In the genomic region with DNA sequence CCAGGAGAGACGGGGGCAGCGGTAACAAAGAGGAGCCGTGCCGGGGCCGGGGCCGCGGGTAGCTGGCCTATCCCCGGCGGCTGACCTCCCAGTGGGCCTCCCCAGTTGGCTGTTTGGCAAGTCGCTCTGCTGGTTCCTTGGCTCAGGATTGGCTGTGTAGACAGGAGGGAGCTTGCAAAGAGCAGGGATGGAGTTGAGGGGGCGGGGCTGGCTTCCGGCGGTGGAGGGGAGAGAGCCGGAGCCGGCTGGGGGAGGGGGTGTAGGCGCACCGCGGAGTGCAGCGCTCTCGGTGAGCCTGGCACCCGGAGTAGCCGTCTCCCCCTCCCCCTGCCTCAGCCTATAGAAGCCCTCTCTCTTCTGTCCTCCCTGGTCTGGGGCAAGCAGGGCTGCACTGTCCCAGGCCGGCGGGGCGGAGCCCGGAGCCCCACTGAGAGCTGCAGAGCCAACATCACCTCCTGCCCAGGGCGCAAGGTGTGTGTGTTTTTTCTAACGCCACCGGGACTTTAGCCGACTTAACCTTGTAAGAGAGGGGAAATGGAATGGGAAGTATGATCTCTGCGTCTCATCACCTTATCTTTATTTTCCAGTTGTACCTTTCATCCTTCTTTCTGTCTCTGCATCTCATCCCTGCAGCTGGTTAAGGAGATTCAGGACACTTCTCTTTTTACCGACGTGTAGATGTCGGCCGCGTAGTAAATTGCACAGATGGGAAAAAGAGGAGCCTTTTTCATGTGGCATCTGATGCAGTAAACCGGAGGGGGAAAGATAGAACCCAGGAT, we compare ENCODE assay signal across 8 mouse cellular contexts. TPM values are rescaled to one million over a fixed set of nuclear protein-coding genes. Genes with fewer than 3 reads are reported as not detected.
A peak's percentile ranks its signal among the peaks of the same experiment; 100 is the strongest.
DNase-seq lines count a peak whose midpoint lies in the region; ATAC-seq and TF ChIP-seq lines count a peak whose summit lies in the region.

No protein-coding gene starts in this region.

- peak; percentile 93 for DNase-seq in gastrocnemius, postnatal 10 days
- peak; percentile 91 to 98 for DNase-seq in left cerebral cortex, postnatal 10 days (ENCODE audit: extremely low spot score in 1 of 2, low spot score in 2 of 2)
- peak; percentile 92 for DNase-seq in right cerebral cortex, postnatal 25 days
- DNase-seq in urinary bladder, postnatal 4 days (ENCODE audit: low spot score in 2 of 2) = peak; percentile 92 to 96

- TF ChIP-seq CTCF in cortical plate, adult 2 months (IDR thresholded peaks at IDR 0.05; ENCODE audit: extremely low read depth, insufficient read depth, low read length) = no peak

- 0 out of 2 replicates have a peak overlapping the region, but pooled peaks have one; percentile 59 for H3K27ac ChIP-seq in cortical plate, adult 2 months (ENCODE audit: insufficient read depth, low read length)

- H3K4me3 ChIP-seq in cortical plate, adult 2 months (ENCODE audit: insufficient read depth, low read length) = peak overlapping the region; percentile 79

- peaks cover 10% of the 10 kb centered on the region for H3K4me1 ChIP-seq in cortical plate, adult 2 months (ENCODE audit: control insufficient read depth, insufficient read depth, low read length)

- intact Hi-C loops in left cerebral cortex, postnatal 10 days (cut with DNase I) = no loop called here

- ATAC-seq in activated CD4-positive, CD25-positive, alpha-beta regulatory T cell, adult 4 months = peak; percentile 89
- ATAC-seq in inflammation-experienced regulatory T-cells, adult 6 months = peak; percentile 89
- ATAC-seq in megakaryocyte-erythroid progenitor cell, adult 5-6 weeks (replicated peaks; ENCODE audit: low FRiP score, low TSS enrichment, poor library complexity, severe bottlenecking) = peak; percentile 98

- no peak for TF ChIP-seq POLR2A in cortical plate, adult 2 months (IDR thresholded peaks at IDR 0.05; ENCODE audit: extremely low read depth, insufficient read depth, low read length)

RNA-seq across cellular contexts. Expression of a gene that starts 21.1 kb away (rescaled TPM):
- 10 to 100 TPM; 12.0 to 15.8 TPM for polyA plus RNA-seq in activated CD4-positive, CD25-positive, alpha-beta regulatory T cell, adult 4 months (2017; shearing (Covaris generic))
- 19.1 and 19.5 TPM in 2 replicates for polyA plus RNA-seq in cortical plate, adult 2 months (2012; rRNA removed)
- 1 to 10 TPM; 7.8 to 9.8 TPM for total RNA-seq in gastrocnemius, postnatal 10 days (2021)
- polyA plus RNA-seq in inflammation-experienced regulatory T-cells, adult 6 months (2017; shearing (Covaris generic)) = 10 to 100 TPM; 10.9 to 20.0 (median 12.1) TPM
- total RNA-seq in left cerebral cortex, postnatal 10 days (2021) = 10 to 100 TPM; 26.1 to 26.6 TPM
- 10.2 and 14.3 TPM in 2 replicates for total RNA-seq in megakaryocyte-erythroid progenitor cell, adult 5-6 weeks (2014; fragmentation: Nextera tagmentation)
- 1.8 and 3.9 TPM in 2 replicates for total RNA-seq in megakaryocyte-erythroid progenitor cell, adult 5-6 weeks (2017)

RNA-seq across cellular contexts. Expression of a gene that starts 35.4 kb away (rescaled TPM):
- 10 to 100 TPM; 36.3 to 40.0 TPM for polyA plus RNA-seq in activated CD4-positive, CD25-positive, alpha-beta regulatory T cell, adult 4 months (2017; shearing (Covaris generic))
- 26.0 and 26.1 TPM in 2 replicates for polyA plus RNA-seq in cortical plate, adult 2 months (2012; rRNA removed)
- total RNA-seq in gastrocnemius, postnatal 10 days (2021) = 10 to 100 TPM; 17.8 to 21.6 TPM
- polyA plus RNA-seq in inflammation-experienced regulatory T-cells, adult 6 months (2017; shearing (Covaris generic)) = 10 to 100 TPM; 29.4 to 45.2 (median 41.1) TPM
- 10 to 100 TPM; 16.7 to 18.5 TPM for total RNA-seq in left cerebral cortex, postnatal 10 days (2021)
- 26.2 and 32.2 TPM in 2 replicates for total RNA-seq in megakaryocyte-erythroid progenitor cell, adult 5-6 weeks (2014; fragmentation: Nextera tagmentation)
- total RNA-seq in megakaryocyte-erythroid progenitor cell, adult 5-6 weeks (2017) = 34.9 and 36.6 TPM in 2 replicates

RNA-seq across cellular contexts. Expression of a gene that starts 49.8 kb away (rescaled TPM):
- 1 to 10 TPM; 3.4 to 5.0 TPM for polyA plus RNA-seq in activated CD4-positive, CD25-positive, alpha-beta regulatory T cell, adult 4 months (2017; shearing (Covaris generic))
- 17.1 and 19.6 TPM in 2 replicates for polyA plus RNA-seq in cortical plate, adult 2 months (2012; rRNA removed)
- total RNA-seq in gastrocnemius, postnatal 10 days (2021) = 10 to 100 TPM; 15.7 to 22.6 TPM
- polyA plus RNA-seq in inflammation-experienced regulatory T-cells, adult 6 months (2017; shearing (Covaris generic)) = 1 to 10 TPM; 3.5 to 6.8 (median 3.6) TPM
- total RNA-seq in left cerebral cortex, postnatal 10 days (2021) = 10 to 100 TPM; 31.0 to 32.6 TPM
- total RNA-seq in megakaryocyte-erythroid progenitor cell, adult 5-6 weeks (2014; fragmentation: Nextera tagmentation) = 30.3 and 39.1 TPM in 2 replicates
- 10.3 and 18.0 TPM in 2 replicates for total RNA-seq in megakaryocyte-erythroid progenitor cell, adult 5-6 weeks (2017)

Comparison
In these comparisons a context has a peak if more than half of its experiments do, and no peak if none do; other contexts are left out.
1. Peak in every context shown above with its lines: DNase-seq, ATAC-seq, H3K4me3 ChIP-seq and H3K27ac ChIP-seq.